Mouse (Mus musculus) right cerebral cortex, postnatal 4 days (tissue): ENCODE measurements around the gene Rasl12.

Source experiments
- DNase-seq: peaks from one replicate; pipeline ENCODE4 v3.0.0-alpha.2; 2022

Gene Rasl12

DNA sequence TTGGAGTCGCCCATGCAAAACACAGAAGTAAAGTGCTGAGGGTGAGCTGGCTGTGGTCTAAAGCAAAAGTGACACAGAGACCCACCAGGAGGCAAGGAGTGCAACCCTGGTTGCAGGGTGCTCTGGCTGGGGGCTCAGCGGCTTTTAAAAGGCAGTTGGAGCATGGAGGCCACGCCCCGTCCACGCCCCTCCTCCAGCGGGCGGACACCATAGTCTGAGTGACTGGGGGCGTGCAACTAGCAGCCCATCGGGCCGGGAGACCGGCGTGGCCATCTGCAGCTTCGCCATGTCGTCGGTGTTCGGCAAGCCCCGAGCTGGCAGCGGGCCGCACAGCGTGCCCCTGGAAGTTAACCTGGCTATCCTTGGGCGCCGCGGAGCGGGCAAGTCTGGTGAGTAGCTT lies at the start of gene Rasl12:
TSS of gene Rasl12 (plus strand) at position 228 of the 400 bp plus-strand sequence.
- peak; percentile 53 for DNase-seq

- DNase-seq: no peak
Measured at GRCm38 (mm10) chr9:65353251-65353650, 45.1 kb upstream of the Rasl12 start.

DNA sequence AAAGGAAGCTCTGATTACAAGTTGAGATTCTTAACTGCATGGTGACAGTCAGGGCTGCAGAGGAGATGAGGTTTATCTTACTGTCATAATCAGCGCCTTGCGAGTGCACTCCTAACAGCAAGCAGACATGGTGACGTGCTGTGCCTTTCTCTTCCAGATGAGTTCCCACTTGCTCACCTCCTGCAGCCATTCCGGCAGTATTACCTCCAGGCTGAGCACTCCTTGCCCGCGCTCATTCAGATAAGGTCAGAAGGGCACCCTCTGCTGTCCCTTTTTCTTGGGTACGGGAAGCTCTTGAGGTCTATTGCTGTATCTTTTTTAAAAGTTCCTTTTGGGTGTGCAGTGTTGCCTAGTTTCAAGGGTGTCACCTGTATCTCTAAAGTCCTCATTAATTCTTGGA lies 41.7 kb upstream of the Rasl12 start:
- DNase-seq: no peak

GRCm38 (mm10) chr9:65356971-65357370 lies 41.3 kb upstream of the Rasl12 start:
- no peak for DNase-seq

GRCm38 (mm10) chr9:65358956-65359480 lies 39.3 kb upstream of the Rasl12 start:
- DNase-seq: no peak

DNA sequence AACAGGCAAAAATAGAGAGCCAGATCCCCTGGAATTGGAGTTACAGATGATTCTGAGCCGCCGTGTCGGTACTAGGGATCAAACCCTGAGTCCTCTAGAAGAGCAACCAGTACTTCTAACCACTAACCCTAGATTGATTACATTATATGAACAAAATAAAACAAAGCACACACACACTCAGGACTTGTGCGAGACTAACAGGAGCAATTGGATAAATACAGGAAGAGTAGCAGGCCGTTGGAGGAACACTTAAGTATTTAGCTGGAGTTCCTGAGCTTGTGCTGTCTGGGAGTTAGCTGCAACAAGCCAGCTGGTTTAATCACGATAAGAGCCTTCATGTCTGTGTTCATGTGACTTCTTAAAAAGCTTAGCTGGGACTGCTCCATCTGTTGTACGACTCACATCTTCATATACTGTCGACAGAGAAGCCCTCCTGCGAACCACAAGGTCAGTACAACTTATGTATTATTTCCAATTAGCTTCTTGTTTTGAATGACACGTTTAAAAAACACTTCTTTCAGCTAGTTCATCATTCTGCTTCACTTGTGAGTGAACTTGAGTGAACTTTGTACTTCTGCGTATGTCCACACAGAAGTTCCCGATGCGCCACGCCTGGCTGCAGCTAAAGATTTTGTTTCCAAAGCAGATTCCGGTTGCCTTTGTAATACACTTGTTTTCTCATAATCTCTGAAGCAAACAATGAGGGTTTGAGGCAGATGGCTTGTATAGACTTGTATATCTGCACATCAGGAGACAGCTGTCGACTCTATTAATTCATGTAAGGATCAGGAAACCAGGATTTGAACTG lies 37.5 kb upstream of the Rasl12 start, which contains the start of gene Ubap1l:
TSS of gene Ubap1l (plus strand) at position 401 of the 808 bp plus-strand sequence.
- DNase-seq: no peak

DNA sequence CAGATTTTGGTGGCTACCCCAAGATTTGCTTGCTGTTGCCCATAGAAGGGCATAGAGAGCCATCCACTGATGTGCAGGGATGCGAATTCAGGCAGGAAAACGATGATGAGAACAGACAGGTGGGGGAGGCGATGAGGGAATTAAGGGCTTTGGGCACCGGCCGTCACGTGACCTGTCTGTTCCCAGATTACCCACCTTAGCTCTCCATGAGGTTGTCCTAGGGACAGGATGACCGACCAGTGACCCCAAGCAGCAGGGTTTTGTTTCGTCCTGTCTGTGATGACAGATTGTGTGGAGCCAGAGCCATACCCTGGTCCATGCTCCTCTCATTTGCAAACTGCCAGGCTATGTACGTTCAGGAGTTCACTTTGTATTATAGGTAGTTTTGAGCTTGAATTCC lies 34.6 kb upstream of the Rasl12 start:
- DNase-seq: no peak

GRCm38 (mm10) chr9:65365721-65366120 lies 32.6 kb upstream of the Rasl12 start:
- no peak for DNase-seq

- no peak for DNase-seq
Measured at GRCm38 (mm10) chr9:65371756-65372155, 26.6 kb upstream of the Rasl12 start.

DNA sequence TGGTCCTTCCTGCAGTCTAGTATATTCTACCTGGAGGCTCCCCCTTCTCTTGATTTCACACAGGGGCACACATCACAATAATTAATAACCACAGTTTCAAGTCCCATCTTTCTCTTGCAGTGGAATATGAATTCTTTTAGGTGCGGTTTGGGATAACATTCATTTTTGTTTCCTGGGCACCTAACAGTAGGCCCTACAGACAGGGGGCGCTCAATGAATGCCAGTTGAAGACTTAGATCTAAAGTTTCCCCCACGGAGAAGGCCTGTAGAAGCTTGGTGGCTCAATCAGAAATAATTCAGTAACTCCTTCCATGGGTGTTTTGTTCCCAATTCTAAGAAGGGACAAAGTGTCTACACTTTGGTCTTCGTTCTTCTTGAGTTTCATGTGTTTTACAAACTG lies 25.9 kb upstream of the Rasl12 start:
- DNase-seq: peak; percentile 47

- no peak for DNase-seq
Measured at GRCm38 (mm10) chr9:65374468-65375162, 23.7 kb upstream of the Rasl12 start.

- no peak for DNase-seq
Measured at GRCm38 (mm10) chr9:65375163-65375934, 23.0 kb upstream of the Rasl12 start.

- DNase-seq: no peak
Measured at GRCm38 (mm10) chr9:65381017-65381590, 17.2 kb upstream of the Rasl12 start.

GRCm38 (mm10) chr9:65382031-65382750 lies 16.1 kb upstream of the Rasl12 start:
- no peak for DNase-seq

DNA sequence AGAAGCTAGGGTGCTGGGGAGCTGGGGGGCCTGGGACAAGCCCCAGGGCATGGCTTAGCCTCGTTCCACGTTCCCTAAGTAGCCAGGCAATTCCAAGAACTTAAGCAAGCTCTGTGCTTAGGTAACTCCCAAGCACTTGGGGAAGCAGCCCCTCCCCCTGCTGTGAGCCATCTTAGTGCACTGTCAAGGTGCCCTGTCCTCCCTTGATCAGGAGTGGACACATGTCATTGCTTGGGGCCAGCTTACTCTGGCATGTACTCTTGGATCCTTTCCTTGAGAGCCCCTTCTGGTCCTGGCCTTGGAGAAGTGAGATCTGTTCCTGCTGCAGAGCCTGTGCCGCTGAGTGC lies 15.6 kb upstream of the Rasl12 start:
- DNase-seq: no peak

DNA sequence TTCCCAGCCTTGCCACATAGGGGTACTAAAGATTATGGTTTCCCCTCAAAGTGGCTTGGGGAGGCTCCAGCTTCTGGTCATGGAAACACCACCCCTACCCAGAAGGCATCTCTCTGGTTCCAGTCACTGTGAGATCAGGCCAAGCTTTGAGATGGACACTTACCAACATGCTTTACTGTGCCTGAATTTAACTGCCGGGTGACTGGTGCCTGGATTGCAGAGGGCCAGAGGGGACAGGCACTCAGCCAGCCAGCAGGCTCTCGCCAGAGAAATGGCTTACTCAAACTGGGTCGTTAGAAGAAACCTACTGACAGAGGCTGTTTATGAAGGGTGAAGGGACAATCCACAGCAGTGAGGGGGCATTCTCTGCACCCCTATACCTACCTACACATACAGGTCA lies 14.0 kb upstream of the Rasl12 start:
- DNase-seq: no peak

GRCm38 (mm10) chr9:65386373-65387140 lies 11.7 kb upstream of the Rasl12 start:
- DNase-seq: no peak

GRCm38 (mm10) chr9:65390752-65391612 lies 7.3 kb upstream of the Rasl12 start:
- DNase-seq: peak; percentile 24

GRCm38 (mm10) chr9:65391613-65391964 lies 6.7 kb upstream of the Rasl12 start, which contains the start of gene Kbtbd13:
Kbtbd13 (minus strand) TSS chr9:65391652.
- no peak for DNase-seq

DNA sequence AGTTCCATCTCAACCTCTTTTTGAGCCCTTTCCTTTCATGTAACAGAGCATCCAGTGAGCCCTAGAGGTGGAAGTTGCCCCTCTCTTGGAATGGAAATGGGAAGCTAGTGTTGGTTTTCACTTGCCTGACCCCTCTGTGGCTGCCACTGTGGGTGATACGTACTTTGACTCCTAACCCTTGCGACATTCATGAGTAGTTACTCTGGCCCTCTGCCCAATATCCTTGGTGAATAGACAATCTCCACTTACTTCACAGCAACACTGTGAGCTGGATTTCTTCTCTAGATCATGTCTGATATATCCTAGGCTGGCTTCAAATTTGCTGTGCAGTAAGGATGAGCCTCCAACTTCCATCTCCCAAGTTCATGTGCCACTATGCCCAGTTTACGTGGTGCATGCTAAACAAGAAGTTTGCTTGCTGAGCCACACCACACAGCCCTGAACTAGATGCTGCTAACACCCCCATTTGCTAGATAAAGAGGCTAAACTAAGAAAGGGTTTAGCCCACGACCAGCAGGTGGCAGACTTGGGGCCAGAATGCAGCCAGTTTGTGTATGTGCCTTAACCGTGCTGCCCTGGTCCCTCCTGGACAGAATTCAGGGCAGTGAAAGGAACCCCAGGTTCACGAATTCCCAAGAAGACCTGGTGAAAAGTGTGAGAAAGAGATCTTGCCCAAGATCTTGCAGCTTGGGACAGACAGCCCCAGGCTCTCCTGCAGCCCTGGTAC lies 5.5 kb upstream of the Rasl12 start:
- peak; percentile 67 for DNase-seq
